Mouse (Mus musculus) forebrain, postnatal 0 days (tissue): ENCODE measurements around the gene Jpt1. TPM values are rescaled to one million over a fixed set of nuclear protein-coding genes. Genes with fewer than 3 reads are reported as not detected.

Experiments used
- ATAC-seq: fragments of 200-750 bp; cut with Nextera tagmentation; 2 replicates; pipeline ENCODE4 v1.8.0; 2017; ENCODE audit warnings: mild to moderate bottlenecking, moderate library complexity
- DNase-seq: peaks from one replicate; pipeline ENCODE4 v3.0.0-alpha.2; 2015
- H3K27ac ChIP-seq: fragments of 300-500 bp; sonication (generic); 2 replicates; pipeline ENCODE4 v1.5.1; 2014; ENCODE audit warnings: low read depth, mild to moderate bottlenecking, antibody characterized with exemption, low read length, moderate library complexity, mixed read lengths
- H3K27me3 ChIP-seq: fragments of 300-500 bp; sonication (generic); 2 replicates; pipeline ENCODE4 v1.6.1; 2014; ENCODE audit warnings: mild to moderate bottlenecking, low read length, mixed read lengths; ENCODE audit not compliant: insufficient read depth
- H3K36me3 ChIP-seq: fragments of 300-500 bp; sonication (generic); 2 replicates; pipeline ENCODE4 v1.6.1; 2014; ENCODE audit warnings: mild to moderate bottlenecking, moderate library complexity; ENCODE audit not compliant: insufficient read depth
- H3K4me1 ChIP-seq: fragments of 300-500 bp; sonication (generic); 2 replicates; pipeline ENCODE4 v1.6.1; 2014; ENCODE audit warnings: antibody characterized with exemption; ENCODE audit not compliant: insufficient read depth
- H3K4me2 ChIP-seq: fragments of 300-500 bp; sonication (generic); 2 replicates; pipeline ENCODE4 v1.6.1; 2014; ENCODE audit warnings: low read depth, mild to moderate bottlenecking, moderate library complexity
- H3K4me3 ChIP-seq: fragments of 300-500 bp; sonication (generic); 2 replicates; pipeline ENCODE4 v1.5.1; 2014; ENCODE audit warnings: low read depth, low read length, mixed read lengths
- H3K9ac ChIP-seq: fragments of 300-500 bp; sonication (generic); 2 replicates; pipeline ENCODE4 v1.6.1; 2014; ENCODE audit warnings: mild to moderate bottlenecking
- H3K9me3 ChIP-seq: fragments of 300-500 bp; sonication (generic); 2 replicates; pipeline ENCODE4 v1.6.1; 2016; ENCODE audit warnings: low read length
- CTCF ChIP-seq: sonication (generic); IDR thresholded peaks from 2 replicates; pipeline ENCODE4 v1.5.1; 2016; ENCODE audit warnings: antibody characterized with exemption, control low read depth, low read depth
- WGBS: fragments of 180-500 bp; shearing (Covaris S2); extraction: QIAGEN DNeasy Blood & Tissue Kit; methylation state at CpG from one replicate; pipeline ENCODE4 v1.1.7; 2014; 5-methylcytosine and 5-hydroxymethylcytosine counted together
- polyA plus RNA-seq: library from polyadenylated mRNA; unstranded; fragments of >200 nt; fragmentation: Nextera tagmentation; extraction: Ambion mirVana; gene quantifications from 2 replicates; pipeline ENCODE4 v1.2.1, GENCODE M21; 2015
- total RNA-seq: library from RNA; depleted of rRNA; stranded (reverse); fragments of >200 nt; gene quantifications from 2 replicates; pipeline ENCODE4 v1.2.3, GENCODE M21; 2014

Gene Jpt1
- total and polyA plus RNA-seq, 2 experiments from 2014 or later = 1,009 to 1,672 TPM

- Histone ChIP-seq H3K4me2 (peak overlapping the region; percentile 91), H3K27me3 (no peaks in the 10 kb centered on the region), H3K27ac (peak overlapping the region; percentile 82), H3K4me3 (peak overlapping the region; percentile 76), H3K36me3 (no peaks in the 10 kb centered on the region), H3K9me3 (no peaks in the 10 kb centered on the region), H3K9ac (peak overlapping the region; percentile 77), H3K4me1 (peaks cover 20% of the 10 kb centered on the region)
- DNase-seq = no peak
- WGBS = 5% methylated on average over 28 of the region's 28 CpGs
- ATAC-seq = no peak
- no peak for TF ChIP-seq CTCF
These were observed 38.4 kb downstream of the Jpt1 start for GRCm38 (mm10) chr11:115475758-115476237.

- no peaks in the 10 kb centered on the region for H3K9me3 ChIP-seq
- under 1% methylated on average over 26 of the region's 26 CpGs for WGBS
- no peaks in the 10 kb centered on the region for H3K27me3 ChIP-seq
These were observed 39.0 kb downstream of the Jpt1 start, which contains the start of gene Armc7 for GRCm38 (mm10) chr11:115475025-115475757. Gene Armc7 (plus strand): TSS chr11:115475667.

DNA sequence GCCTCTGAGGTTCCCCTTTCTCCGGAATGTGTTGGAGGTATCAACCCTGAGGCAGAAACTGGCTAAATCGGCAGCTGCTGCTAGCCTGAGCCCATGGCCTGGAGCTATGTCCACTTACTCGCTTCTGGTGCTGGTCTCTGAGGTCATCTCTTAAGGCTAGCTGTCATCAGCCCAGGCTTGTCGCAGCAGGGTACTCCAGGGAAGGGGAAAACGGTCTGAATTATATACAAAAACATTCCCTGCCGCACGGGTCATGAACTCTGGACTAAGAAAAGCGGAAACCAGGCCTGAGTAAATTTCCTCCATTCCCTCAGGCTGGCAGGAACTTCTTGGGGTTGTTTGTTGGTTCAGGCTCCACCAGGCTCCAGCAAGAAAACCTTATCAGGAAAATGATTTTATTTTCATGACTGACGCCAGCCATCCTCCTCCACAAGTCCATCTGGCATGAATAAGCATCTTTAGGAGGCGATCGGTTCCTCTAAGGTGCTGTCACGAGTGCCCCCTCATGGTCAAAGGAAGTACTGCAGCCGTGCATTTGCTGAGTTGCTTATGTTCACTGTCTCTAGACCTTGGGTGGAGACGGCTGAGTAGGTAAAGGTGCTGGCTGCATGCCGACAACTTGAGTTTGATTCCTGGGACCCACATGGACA, 40.4 kb downstream of the Jpt1 start:
- peak; percentile 18; the same call in 1 of the 2 replicates for ATAC-seq
- Histone ChIP-seq H3K36me3 (no peaks in the 10 kb centered on the region), H3K27ac (peak overlapping the region; percentile 47; the same call in 1 of the 2 replicates), H3K4me2 (no peak overlapping the region), H3K4me1 (peaks cover 20% of the 10 kb centered on the region), H3K4me3 (no peak overlapping the region), H3K9me3 (no peaks in the 10 kb centered on the region), H3K27me3 (no peaks in the 10 kb centered on the region), H3K9ac (no peak overlapping the region)
- DNase-seq = peak; percentile 95
- 24% methylated on average over 15 of the region's 15 CpGs for WGBS
- peak; percentile 99 for TF ChIP-seq CTCF

More at GRCm38 (mm10) chr11:115475025-115475757, 39.0 kb downstream of the Jpt1 start, which contains the start of gene Armc7:
- DNase-seq (peak; percentile 97), ATAC-seq (peak; percentile 99)
- no peak; the same call in 1 of the 2 replicates for TF ChIP-seq CTCF
- Histone ChIP-seq H3K27ac (peak within 1 kb of the TSS; percentile 82), H3K36me3 (no peaks in the 10 kb centered on the region), H3K9ac (peak within 1 kb of the TSS; percentile 77), H3K4me3 (peak within 1 kb of the TSS; percentile 76), H3K4me2 (peak within 1 kb of the TSS; percentile 91), H3K4me1 (peaks cover 20% of the 10 kb centered on the region)

- Histone ChIP-seq H3K27me3 (no peaks in the 10 kb centered on the region), H3K9ac (no peak overlapping the region), H3K9me3 (no peaks in the 10 kb centered on the region), H3K27ac (no peak overlapping the region), H3K4me2 (no peak overlapping the region), H3K4me1 (peaks cover 18% of the 10 kb centered on the region), H3K36me3 (no peaks in the 10 kb centered on the region), H3K4me3 (no peak overlapping the region)
- ATAC-seq = no peak
- 86% methylated on average over 7 of the region's 7 CpGs for WGBS
- no peak for TF ChIP-seq CTCF
- DNase-seq = no peak
These were observed 42.0 kb downstream of the Jpt1 start for GRCm38 (mm10) chr11:115472183-115472582.

DNA sequence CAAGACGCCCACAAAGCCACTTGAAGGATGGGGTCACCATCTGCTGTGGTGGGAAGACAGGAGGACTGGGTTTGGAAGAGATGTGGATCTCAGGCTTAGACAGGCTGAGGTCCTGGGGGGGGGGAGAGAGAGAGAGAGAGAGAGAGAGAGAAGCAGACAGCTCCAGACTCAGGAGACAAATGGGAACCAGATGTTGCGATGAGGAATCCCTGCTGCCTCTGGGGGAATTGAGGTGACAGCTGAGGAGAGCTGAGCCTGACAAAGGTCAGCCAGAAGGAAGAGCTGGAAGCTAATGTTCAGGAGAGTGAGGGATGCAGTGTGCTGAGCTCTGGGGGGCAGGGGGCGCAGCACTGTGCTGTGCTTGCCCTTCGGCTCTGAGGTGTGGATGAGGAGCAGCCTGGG, 47.0 kb downstream of the Jpt1 start:
- Histone ChIP-seq H3K27me3 (no peaks in the 10 kb centered on the region), H3K4me2 (no peak overlapping the region), H3K36me3 (no peaks in the 10 kb centered on the region), H3K4me1 (no peaks in the 10 kb centered on the region), H3K9ac (no peak overlapping the region), H3K27ac (no peak overlapping the region), H3K9me3 (no peaks in the 10 kb centered on the region), H3K4me3 (no peak overlapping the region)
- 69% methylated on average over 4 of the region's 4 CpGs for WGBS
- TF ChIP-seq CTCF = no peak
- DNase-seq (no peak), ATAC-seq (no peak)

GRCm38 (mm10) chr11:115464851-115465250, 49.3 kb downstream of the Jpt1 start:
- no peak overlapping the region for H3K4me2 ChIP-seq
- no peaks in the 10 kb centered on the region for H3K9me3 ChIP-seq
- no peaks in the 10 kb centered on the region for H3K27me3 ChIP-seq
- H3K4me3 ChIP-seq = no peak overlapping the region
- WGBS = 93% methylated on average over 8 of the region's 8 CpGs
- H3K4me1 ChIP-seq = no peaks in the 10 kb centered on the region
- ATAC-seq (no peak), DNase-seq (no peak)
- H3K27ac ChIP-seq = no peak overlapping the region
- no peak for TF ChIP-seq CTCF
- no peaks in the 10 kb centered on the region for H3K36me3 ChIP-seq
- no peak overlapping the region for H3K9ac ChIP-seq

DNA sequence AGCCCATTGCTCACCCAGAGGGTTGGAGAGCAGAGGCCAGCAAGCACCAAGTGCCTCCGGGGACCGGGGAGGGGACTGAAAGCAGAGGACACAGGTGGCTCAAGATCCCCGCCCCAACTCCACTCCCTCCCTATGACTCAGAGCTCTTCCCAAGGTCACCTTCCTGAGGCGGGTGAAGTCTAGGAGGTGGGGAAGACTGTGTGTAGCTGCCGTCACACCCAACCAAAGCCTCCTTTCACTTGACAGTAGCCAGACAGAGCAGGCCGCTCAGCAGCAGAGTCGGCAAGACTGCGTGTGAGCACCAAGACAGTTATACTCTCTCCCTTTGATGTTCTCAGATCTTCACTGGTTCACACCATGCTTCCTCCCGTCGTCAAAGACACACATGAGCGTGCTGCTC, 50.8 kb downstream of the Jpt1 start:
- no peak for DNase-seq
- Histone ChIP-seq H3K4me3 (no peak overlapping the region), H3K4me2 (no peak overlapping the region), H3K9ac (no peak overlapping the region), H3K27ac (no peak overlapping the region), H3K36me3 (no peaks in the 10 kb centered on the region), H3K4me1 (no peaks in the 10 kb centered on the region), H3K9me3 (no peaks in the 10 kb centered on the region), H3K27me3 (no peaks in the 10 kb centered on the region)
- WGBS = 84% methylated on average over 11 of the region's 11 CpGs
- ATAC-seq = no peak
- TF ChIP-seq CTCF = no peak
